Mouse (Mus musculus) c-Kit-positive CD71-positive TER-119-negative erythroid progenitor cells, embryonic 14.5 days (primary cell): ENCODE results near the gene Anapc15-ps.
"Not testable (repeated sequence)": the region's sequence is repeated elsewhere in the genome, so short reads cannot be mapped to it uniquely, and the experiment has no call there.

ENCODE experiments used
- DNase-seq: peaks from one replicate; pipeline ENCODE4 v3.0.0-alpha.2; 2013; ENCODE audit warnings: low read depth

Anapc15-ps gene

DNA sequence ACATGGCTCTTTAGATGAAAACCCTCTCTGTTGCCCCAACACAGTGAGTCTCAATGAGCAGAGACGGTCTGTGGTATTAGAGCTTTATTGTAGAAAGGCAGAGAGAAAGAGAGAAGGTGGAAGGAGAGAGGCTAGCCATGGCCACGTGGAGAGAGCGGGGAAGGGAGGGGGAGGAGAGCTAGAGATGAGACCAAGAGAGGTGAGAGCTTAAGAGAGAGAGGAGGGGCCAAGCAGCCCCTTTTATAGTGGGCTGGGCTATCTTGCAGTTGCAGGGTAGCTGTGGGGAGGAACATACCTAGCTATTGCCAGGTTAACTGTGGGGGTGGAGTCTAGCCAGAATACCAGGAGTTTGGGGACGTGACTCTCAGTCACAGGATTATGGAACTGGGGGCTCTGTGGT, 43.1 kb downstream of the Anapc15-ps start:
- DNase-seq: not testable (repeated sequence)

DNA sequence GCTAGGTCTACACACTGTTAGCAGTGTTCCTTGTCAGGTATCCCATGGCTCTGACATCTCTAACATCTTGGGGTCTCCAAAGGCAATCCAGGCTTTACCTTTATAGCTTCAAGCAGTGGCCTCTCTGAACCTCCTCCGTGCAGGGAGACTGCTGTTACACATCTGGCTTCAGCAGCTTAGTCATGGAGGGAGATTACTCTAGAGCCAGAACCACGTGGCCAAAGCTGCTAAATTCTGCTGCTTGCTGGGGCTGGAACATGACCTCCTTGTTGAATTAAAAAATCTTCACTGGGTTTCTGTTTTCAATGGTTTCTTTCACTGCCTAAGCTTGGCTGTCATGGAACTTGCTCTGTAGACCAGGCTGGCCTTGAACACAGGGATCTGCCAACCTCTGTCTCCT, 44.9 kb downstream of the Anapc15-ps start:
- no peak for DNase-seq

DNA sequence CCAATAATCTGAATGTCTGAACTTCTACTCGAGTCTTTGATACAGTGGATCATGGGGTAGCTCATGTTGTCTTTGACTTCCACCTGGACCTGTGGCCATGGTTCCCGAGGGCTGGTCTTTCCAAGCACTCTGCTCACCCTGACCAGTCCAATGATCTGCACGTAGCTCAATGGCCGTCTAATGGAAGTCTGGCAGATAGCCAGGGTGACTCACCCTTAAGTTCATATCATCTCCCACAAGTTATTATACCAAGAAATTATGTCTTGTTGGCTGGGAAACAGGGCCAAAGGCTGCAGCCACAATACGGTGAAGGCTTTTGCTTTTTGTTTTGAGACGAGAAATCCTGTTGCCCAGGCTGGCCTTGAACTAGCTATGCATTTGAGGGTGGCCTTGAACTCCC, 45.9 kb downstream of the Anapc15-ps start:
- no peak for DNase-seq

DNA sequence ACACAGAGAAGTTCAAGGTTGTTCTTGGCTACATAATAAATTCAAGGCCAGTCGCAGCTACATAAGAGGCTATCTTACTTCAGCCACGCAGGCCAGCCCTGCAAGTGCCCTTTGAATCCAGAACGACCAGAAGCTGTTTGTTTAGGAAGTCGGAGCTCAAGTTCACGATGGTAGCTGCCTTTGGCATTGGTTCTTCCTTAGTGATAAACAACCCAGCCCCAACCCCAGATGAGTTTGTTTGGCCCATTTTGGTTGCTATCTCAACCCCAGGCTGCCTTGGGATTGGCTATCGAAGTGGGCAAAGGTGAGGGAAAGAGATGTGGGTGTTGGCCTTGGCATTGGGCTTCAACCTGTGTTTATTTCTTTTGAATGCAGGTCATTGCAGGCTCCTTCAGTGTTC, 48.0 kb downstream of the Anapc15-ps start:
- DNase-seq: no peak

GRCm38 (mm10) chr10:95624007-95624406, 49.2 kb downstream of the Anapc15-ps start:
- no peak for DNase-seq

- no peak for DNase-seq
Measured at GRCm38 (mm10) chr10:95623518-95623905, 49.7 kb downstream of the Anapc15-ps start.
